Mouse (Mus musculus) CH12.LX (cell line): ENCODE results near the gene Ehf. TPM values are rescaled to one million over a fixed set of nuclear protein-coding genes. Genes with fewer than 3 reads are reported as not detected.

Source experiments
- DNase-seq: peaks from one replicate; pipeline ENCODE4 v3.0.0-alpha.2; 2013; ENCODE audit errors: extremely low read depth
- H3K27ac ChIP-seq: 2 replicates; pipeline ENCODE4 v1.5.1; 2012; ENCODE audit warnings: low read depth, mild to moderate bottlenecking, control low read depth, moderate library complexity; ENCODE audit not compliant: insufficient read depth
- H3K27me3 ChIP-seq: replicated peaks from 2 replicates; pipeline ENCODE3; 2012; ENCODE audit warnings: inconsistent platforms
- H3K36me3 ChIP-seq, 2 experiments: replicated peaks in 1 of 2; 2 replicates each; pipeline versions ENCODE3 to v1.6.1; 2012; ENCODE audit warnings: inconsistent platforms in 1 of 2, low read length in 1 of 2, mild to moderate bottlenecking in 1 of 2, mixed read lengths in 1 of 2, moderate library complexity in 1 of 2; ENCODE audit not compliant: control insufficient read depth in 1 of 2, insufficient read depth in 1 of 2
- H3K4me1 ChIP-seq, 2 experiments: 2 replicates each; pipeline ENCODE4 v1.6.1; 2012; ENCODE audit warnings: inconsistent platforms in 1 of 2, moderate library complexity in 1 of 2; ENCODE audit not compliant: insufficient read depth in 2 of 2, control insufficient read depth in 1 of 2
- H3K4me2 ChIP-seq: 2 replicates; pipeline ENCODE4 v1.6.1; 2012; ENCODE audit warnings: low read depth, mild to moderate bottlenecking, control low read depth; ENCODE audit not compliant: poor library complexity, insufficient read depth, severe bottlenecking
- H3K4me3 ChIP-seq, 3 experiments: fragments of 150-350 bp in 1 of 3; sonication (generic) in 1 of 3; replicated peaks in 1 of 3; 2 replicates each; pipeline versions ENCODE3 to v1.5.1; 2011 to 2012; ENCODE audit warnings: low read depth in 2 of 3, low read length in 2 of 3, mild to moderate bottlenecking in 2 of 3, moderate library complexity in 2 of 3, control low read depth in 1 of 3, improper control_type of control experiment in 1 of 3, inconsistent platforms in 1 of 3, mixed read lengths in 1 of 3; ENCODE audit not compliant: poor library complexity in 1 of 3
- H3K79me2 ChIP-seq: replicated peaks from 2 replicates; pipeline ENCODE4 v1.6.1; 2012; ENCODE audit warnings: mild to moderate bottlenecking, moderate library complexity; ENCODE audit not compliant: control insufficient read depth, poor library complexity, insufficient read depth, severe bottlenecking; ENCODE audit errors: extremely low read depth
- H3K9ac ChIP-seq: 2 replicates; pipeline ENCODE4 v1.6.1; 2012; ENCODE audit warnings: low read depth, mild to moderate bottlenecking, control low read depth, moderate library complexity; ENCODE audit not compliant: insufficient read depth
- H3K9me3 ChIP-seq: replicated peaks from 2 replicates; pipeline ENCODE3; 2012; ENCODE audit warnings: low read length, inconsistent platforms, mixed read lengths
- CHD1 ChIP-seq: IDR thresholded peaks from 2 replicates; pipeline ENCODE4 v1.6.1; 2012; ENCODE audit warnings: low read depth, low read length, improper control_type of control experiment, inconsistent platforms
- CHD2 ChIP-seq: IDR thresholded peaks from 2 replicates; pipeline ENCODE4 v1.6.1; 2011; ENCODE audit warnings: low read length, improper control_type of control experiment
- CTCF ChIP-seq, 2 experiments: IDR thresholded peaks in 1 of 2; conservative IDR thresholded peaks in 1 of 2; 2 replicates each; pipeline ENCODE4 v1.5.1; 2011 to 2012; ENCODE audit warnings: low read depth in 2 of 2, low read length in 2 of 2, improper control_type of control experiment in 1 of 2, inconsistent platforms in 1 of 2, mild to moderate bottlenecking in 1 of 2, moderate library complexity in 1 of 2
- EP300 ChIP-seq: IDR thresholded peaks from 2 replicates; pipeline ENCODE4 v1.6.1; 2011; ENCODE audit warnings: low read length, improper control_type of control experiment
- ETS1 ChIP-seq: conservative IDR thresholded peaks from 2 replicates; pipeline ENCODE4 v1.6.1; 2012; ENCODE audit warnings: low read depth, mild to moderate bottlenecking, inconsistent platforms, low read length, improper control_type of control experiment, moderate library complexity
- GABPA ChIP-seq: IDR thresholded peaks from 2 replicates; pipeline ENCODE4 v1.6.1; 2012; ENCODE audit warnings: low read depth, low read length, improper control_type of control experiment, inconsistent platforms; ENCODE audit not compliant: insufficient replicate concordance
- HCFC1 ChIP-seq: IDR thresholded peaks from 2 replicates; pipeline ENCODE4 v1.6.1; 2012; ENCODE audit warnings: low read depth, mild to moderate bottlenecking, inconsistent platforms, low read length, improper control_type of control experiment
- JUN ChIP-seq: IDR thresholded peaks from 2 replicates; pipeline ENCODE4 v1.6.1; 2011; ENCODE audit warnings: low read depth, mild to moderate bottlenecking, low read length, improper control_type of control experiment, moderate library complexity; ENCODE audit not compliant: insufficient read depth
- MAFK ChIP-seq: IDR thresholded peaks from 2 replicates; pipeline ENCODE4 v1.6.1; 2011; ENCODE audit warnings: low read length, improper control_type of control experiment; ENCODE audit not compliant: insufficient replicate concordance
- MEF2A ChIP-seq: IDR thresholded peaks from 2 replicates; pipeline ENCODE4 v1.6.1; 2014; ENCODE audit warnings: low read depth, mild to moderate bottlenecking, inconsistent platforms, low read length, improper control_type of control experiment, borderline replicate concordance
- MYC ChIP-seq: IDR thresholded peaks from 2 replicates; pipeline ENCODE4 v1.6.1; 2011; ENCODE audit warnings: low read depth, mild to moderate bottlenecking, improper control_type of control experiment, low read length
- PAX5 ChIP-seq: IDR thresholded peaks from 2 replicates; pipeline ENCODE4 v1.6.1; 2012; ENCODE audit warnings: low read length, inconsistent platforms, mixed read lengths
- RAD21 ChIP-seq: IDR thresholded peaks from 2 replicates; pipeline ENCODE4 v1.6.1; 2011; ENCODE audit warnings: low read depth, mild to moderate bottlenecking, low read length, improper control_type of control experiment, moderate library complexity
- RCOR1 ChIP-seq: conservative IDR thresholded peaks from 2 replicates; pipeline ENCODE4 v1.6.1; 2012; ENCODE audit warnings: low read depth, mild to moderate bottlenecking, inconsistent platforms, low read length, improper control_type of control experiment
- SIN3A ChIP-seq: IDR thresholded peaks from 2 replicates; pipeline ENCODE4 v1.6.1; 2012; ENCODE audit warnings: low read length, improper control_type of control experiment, inconsistent platforms
- SMC3 ChIP-seq: IDR thresholded peaks from 2 replicates; pipeline ENCODE4 v1.6.1; 2011; ENCODE audit warnings: low read depth, low read length, improper control_type of control experiment
- USF2 ChIP-seq: conservative IDR thresholded peaks from 2 replicates; pipeline ENCODE4 v1.6.1; 2011; ENCODE audit warnings: low read depth, low read length, improper control_type of control experiment
- ZNF384 ChIP-seq: IDR thresholded peaks from 2 replicates; pipeline ENCODE4 v1.6.1; 2012; ENCODE audit warnings: low read depth, low read length, improper control_type of control experiment, inconsistent platforms
- dilution Hi-C: fragments of 300-500 bp; cut with MboI; formaldehyde crosslinking; loops from 2 replicates; pipeline ENCODE4 v1.14.3; 2020; ENCODE audit warnings: low sequenced_read_pairs; ENCODE audit not compliant: extremely low pct_unique_long_range_greater_than_20kb, extremely low pct_ligation_motif_present
- in situ Hi-C: fragments of 300-500 bp; cut with MboI; formaldehyde crosslinking; loops from 3 replicates; pipeline ENCODE4 v1.14.3; 2019; ENCODE audit warnings: low sequenced_read_pairs, low pct_ligation_motif_present, low pct_unique_long_range_greater_than_20kb, mixed read lengths
- polyA plus RNA-seq: library from polyadenylated mRNA; unstranded; fragments of >175 nt; gene quantifications from 2 replicates; pipeline ENCODE4 v1.2.1, GENCODE M21; 2012; ENCODE audit warnings: low read depth; ENCODE audit not compliant: insufficient read length
- total RNA-seq, 2 experiments: library from RNA; depleted of rRNA; stranded (reverse); fragments of 300-350 nt in 1 of 2; fragments of >200 nt in 1 of 2; gene quantifications; 2 replicates each; pipeline ENCODE4 v1.2.3; 2012 to 2014

Ehf gene
- total and polyA plus RNA-seq, 3 experiments: 0.63 to 0.64 TPM; not detected in 1

DNA sequence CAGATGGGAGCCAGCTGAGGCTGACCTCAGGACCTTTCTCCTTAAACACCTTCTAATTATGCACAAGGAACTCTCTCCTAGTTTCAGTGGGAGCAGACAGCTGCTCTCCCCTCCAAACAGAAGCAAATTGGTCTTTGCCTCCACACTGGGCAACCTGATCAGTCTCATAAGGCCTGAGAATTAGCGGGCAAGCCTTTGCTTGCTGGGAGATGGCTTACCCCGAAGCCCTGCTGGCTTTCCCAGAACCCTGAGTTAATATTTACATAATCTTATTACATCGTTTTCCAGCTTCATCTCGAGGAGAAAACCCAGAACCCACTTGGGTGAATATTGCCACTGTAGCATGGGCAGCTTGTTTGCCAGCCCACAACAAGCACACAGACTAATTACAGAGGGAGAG lies 9.6 kb upstream of the Ehf start:
- no peak for DNase-seq
- no peak overlapping the region for H3K4me2 ChIP-seq
- no peak overlapping the region for H3K4me3 ChIP-seq
- no peaks in the 10 kb centered on the region for H3K9me3 ChIP-seq
- H3K27ac ChIP-seq: no peak overlapping the region
- no peak for TF ChIP-seq ETS1
- TF ChIP-seq MAFK: no peak
- TF ChIP-seq MYC: no peak
- no peak for TF ChIP-seq CHD2
- no peak for TF ChIP-seq RCOR1
- TF ChIP-seq HCFC1: no peak
- no peak for TF ChIP-seq SMC3
- no peak for TF ChIP-seq SIN3A
- no peak for TF ChIP-seq RAD21
- TF ChIP-seq, all 38 proteins: peak for 0
- in situ Hi-C loops: no loop called here
- Histone ChIP-seq H3K4me1 (peaks cover 5 to 18% of the 10 kb centered on the region in 2 experiments; a peak in 3 of 4 replicates), H3K79me2 (no peaks in the 10 kb centered on the region), H3K9ac (no peak overlapping the region), H3K36me3 (no peaks in the 10 kb centered on the region), H3K27me3 (peaks cover 4% of the 10 kb centered on the region)
- dilution Hi-C loops: no loop called here

GRCm38 (mm10) chr2:103310663-103311062 lies 7.6 kb upstream of the Ehf start:
- no peak for DNase-seq
- peaks cover 5 to 37% of the 10 kb centered on the region in 2 experiments; a peak in 3 of 4 replicates for H3K4me1 ChIP-seq
- no peak overlapping the region for H3K4me3 ChIP-seq
- H3K4me2 ChIP-seq: no peak overlapping the region
- H3K9me3 ChIP-seq: no peaks in the 10 kb centered on the region
- H3K79me2 ChIP-seq: no peaks in the 10 kb centered on the region
- no peak for TF ChIP-seq GABPA
- no peak for TF ChIP-seq CTCF (conservative IDR thresholded peaks at IDR 0.05 in 1 of 2, IDR thresholded peaks at IDR 0.05 in 1 of 2; ENCODE audit: low read depth in 2 of 2, low read length in 2 of 2)
- no peak for TF ChIP-seq ZNF384
- no peak for TF ChIP-seq CHD1
- TF ChIP-seq RCOR1: no peak
- no peak for TF ChIP-seq USF2
- no peak for TF ChIP-seq JUN
- no peak for TF ChIP-seq EP300
- no peak for TF ChIP-seq MAFK
- no peak for TF ChIP-seq MEF2A
- TF ChIP-seq PAX5: no peak
- peaks cover 4% of the 10 kb centered on the region for H3K27me3 ChIP-seq
- H3K36me3 ChIP-seq: no peaks in the 10 kb centered on the region
- dilution Hi-C loops (no loop called here), in situ Hi-C loops (no loop called here)
- no peak overlapping the region for H3K27ac ChIP-seq
- H3K9ac ChIP-seq: no peak overlapping the region
